Mouse (Mus musculus) layer of hippocampus, postnatal 25 days (tissue): ENCODE measurements around the gene Cyp4a10. TPM values are rescaled to one million over a fixed set of nuclear protein-coding genes. Genes with fewer than 3 reads are reported as not detected.

ENCODE experiments used
- total RNA-seq, 2 experiments: library from RNA; stranded (reverse); gene quantifications; 2 replicates each; pipeline ENCODE4 v1.2.3; 2021

Cyp4a10 gene
- total RNA-seq, 2 experiments from 2014 or later: not detected

Other genes with a start within 250 kb of the Cyp4a10 start
- gene Cyp4a12a, start 219.2 kb upstream of the Cyp4a10 start, total RNA-seq: not detected
- not detected for gene Cyp4a12b, start 106.6 kb upstream of the Cyp4a10 start, total RNA-seq
- gene Cyp4a30b, start 65.7 kb upstream of the Cyp4a10 start, total RNA-seq: not detected
- not detected for gene Cyp4a14, start 22.1 kb upstream of the Cyp4a10 start, total RNA-seq
- not detected for gene Cyp4a31, start 45.4 kb downstream of the Cyp4a10 start, total RNA-seq
- not detected for gene Cyp4a32, start 82.7 kb downstream of the Cyp4a10 start, total RNA-seq
- 1 to 10 TPM in 1 of 2 experiments, under 1 TPM in 1; 0.87 to 1.4 TPM for gene Cyp4b1, start 129.5 kb downstream of the Cyp4a10 start, total RNA-seq
- gene Efcab14, start 219.5 kb downstream of the Cyp4a10 start, total RNA-seq: 10 to 100 TPM; 49.8 to 50.8 TPM